Comparison of ENCODE assay signal across 7 mouse cellular contexts in genomic region chr16:91378431-91378986, GRCm38 (mm10). TPM values are rescaled to one million over a fixed set of nuclear protein-coding genes. Genes with fewer than 3 reads are reported as not detected.
DNase-seq lines count a peak whose midpoint lies in the region; ATAC-seq lines count a peak whose summit lies in the region.

No protein-coding gene starts in this region.

- H3K4me1 ChIP-seq in kidney, embryonic 14.5 days (ENCODE audit: control insufficient read depth, insufficient read depth, low read length) = peaks cover 27% of the 10 kb centered on the region
- H3K4me1 ChIP-seq in brown adipose tissue, adult 24 weeks (ENCODE audit: control insufficient read depth, insufficient read depth, insufficient read length, low read length) = peaks cover 46% of the 10 kb centered on the region
- H3K4me1 ChIP-seq in embryonic facial prominence, embryonic 14.5 days (ENCODE audit: control insufficient read depth, insufficient read depth, low read length) = peaks cover 20% of the 10 kb centered on the region
- peaks cover 85% of the 10 kb centered on the region for H3K4me1 ChIP-seq in liver, embryonic 13.5 days (replicated peaks)

- WGBS in kidney, embryonic 14.5 days = 30% methylated on average over 17 of the region's 17 CpGs
- 33% methylated on average over 17 of the region's 17 CpGs for WGBS in embryonic facial prominence, embryonic 14.5 days
- WGBS in liver, embryonic 13.5 days (ENCODE audit: insufficient replicate concordance) = 73% methylated on average over 17 of the region's 17 CpGs

- H3K4me3 ChIP-seq in kidney, embryonic 14.5 days (ENCODE audit: low read length) = no peak overlapping the region; the same call in 1 of the 2 replicates
- peak overlapping the region; percentile 44 for H3K4me3 ChIP-seq in brown adipose tissue, adult 24 weeks (ENCODE audit: insufficient read depth, low read depth, low read length)
- H3K4me3 ChIP-seq in embryonic facial prominence, embryonic 14.5 days (ENCODE audit: low read depth, low read length) = no peak overlapping the region
- H3K4me3 ChIP-seq in liver, embryonic 13.5 days (replicated peaks) = no peak overlapping the region

- ATAC-seq in kidney, embryonic 14.5 days (ENCODE audit: low FRiP score, low TSS enrichment) = no peak
- ATAC-seq in embryonic facial prominence, embryonic 14.5 days (ENCODE audit: low read depth) = no peak
- no peak for ATAC-seq in liver, embryonic 13.5 days (ENCODE audit: low read depth)

- peak overlapping the region; percentile 18 for H3K4me2 ChIP-seq in kidney, embryonic 14.5 days (replicated peaks; ENCODE audit: low read depth, low read length)
- peak overlapping the region; percentile 31 for H3K4me2 ChIP-seq in embryonic facial prominence, embryonic 14.5 days (ENCODE audit: low read depth, low read length)
- H3K4me2 ChIP-seq in liver, embryonic 13.5 days = 0 out of 2 replicates have a peak overlapping the region, but pooled peaks have one; percentile 20

- H3K27ac ChIP-seq in kidney, embryonic 14.5 days (ENCODE audit: low read depth, low read length) = no peak overlapping the region
- H3K27ac ChIP-seq in brown adipose tissue, adult 24 weeks (replicated peaks; ENCODE audit: low read depth, low read length) = peak overlapping the region; percentile 93
- peak overlapping the region; percentile 69 for H3K27ac ChIP-seq in embryonic facial prominence, embryonic 14.5 days (replicated peaks; ENCODE audit: low read depth, low read length)
- peak overlapping the region; percentile 21 for H3K27ac ChIP-seq in liver, embryonic 13.5 days

- no peak overlapping the region for H3K9ac ChIP-seq in kidney, embryonic 14.5 days (ENCODE audit: low read depth, low read length)
- H3K9ac ChIP-seq in embryonic facial prominence, embryonic 14.5 days (ENCODE audit: low read depth, low read length) = 0 out of 2 replicates have a peak overlapping the region, but pooled peaks have one; percentile 20
- H3K9ac ChIP-seq in liver, embryonic 13.5 days = no peak overlapping the region

- no peaks in the 10 kb centered on the region; the same call in 1 of the 2 replicates for H3K36me3 ChIP-seq in kidney, embryonic 14.5 days (ENCODE audit: control insufficient read depth, insufficient read depth, low read length)
- no peaks in the 10 kb centered on the region for H3K36me3 ChIP-seq in embryonic facial prominence, embryonic 14.5 days (ENCODE audit: control insufficient read depth, insufficient read depth, low read length)
- peaks cover 55% of the 10 kb centered on the region for H3K36me3 ChIP-seq in liver, embryonic 13.5 days

- H3K27me3 ChIP-seq in kidney, embryonic 14.5 days (ENCODE audit: control insufficient read depth, insufficient read depth, low read length) = no peaks in the 10 kb centered on the region
- no peaks in the 10 kb centered on the region for H3K27me3 ChIP-seq in embryonic facial prominence, embryonic 14.5 days (replicated peaks; ENCODE audit: control insufficient read depth, insufficient read depth, low read length)
- H3K27me3 ChIP-seq in liver, embryonic 13.5 days = no peaks in the 10 kb centered on the region

- no peaks in the 10 kb centered on the region for H3K9me3 ChIP-seq in kidney, embryonic 14.5 days (ENCODE audit: control insufficient read depth, low read length)
- no peaks in the 10 kb centered on the region for H3K9me3 ChIP-seq in embryonic facial prominence, embryonic 14.5 days (ENCODE audit: control insufficient read depth, low read length)
- no peaks in the 10 kb centered on the region for H3K9me3 ChIP-seq in liver, embryonic 13.5 days (replicated peaks)

- DNase-seq in kidney, adult 8-10 months = no peak
- DNase-seq in embryonic facial prominence, embryonic 14.5 days (ENCODE audit: low spot score) = peak; percentile 69
- DNase-seq in liver, embryonic 13.5 days = no peak
- no peak for DNase-seq in frontal cortex, postnatal 10 days (ENCODE audit: low spot score in 2 of 2)
- no peak for DNase-seq in ovary, postnatal 14 days (ENCODE audit: low spot score)

RNA-seq across cellular contexts. Expression of gene Ifnar2, which starts 5.9 kb away (rescaled TPM):
- 43.7 and 47.2 TPM in 2 replicates for polyA plus RNA-seq in kidney, embryonic 14.5 days (2014; fragmentation: Nextera tagmentation; extraction: Ambion mirVana)
- 147 and 149 TPM in 2 replicates for polyA plus RNA-seq in brown adipose tissue, adult 24 weeks (2012; ENCODE audit: insufficient read depth, insufficient read length, missing spikeins)
- polyA plus RNA-seq in embryonic facial prominence, embryonic 14.5 days (2014; fragmentation: Nextera tagmentation; extraction: Ambion mirVana) = 62.7 and 67.7 TPM in 2 replicates
- polyA plus RNA-seq in liver, embryonic 13.5 days (2015; fragmentation: Nextera tagmentation; extraction: Ambion mirVana) = 67.4 and 74.0 TPM in 2 replicates

RNA-seq across cellular contexts. Expression of gene Gm21970, which starts 13.0 kb away (rescaled TPM):
- polyA plus RNA-seq in kidney, embryonic 14.5 days (2014; fragmentation: Nextera tagmentation; extraction: Ambion mirVana) = not detected in 2 replicates
- polyA plus RNA-seq in brown adipose tissue, adult 24 weeks (2012; ENCODE audit: insufficient read depth, insufficient read length, missing spikeins) = 13.8 TPM in 1 of 2 replicates, not detected in the other
- polyA plus RNA-seq in embryonic facial prominence, embryonic 14.5 days (2014; fragmentation: Nextera tagmentation; extraction: Ambion mirVana) = not detected in 2 replicates
- not detected in 2 replicates for polyA plus RNA-seq in liver, embryonic 13.5 days (2015; fragmentation: Nextera tagmentation; extraction: Ambion mirVana)

RNA-seq across cellular contexts. Expression of gene Il10rb, which starts 27.5 kb away (rescaled TPM):
- 17.4 and 21.3 TPM in 2 replicates for polyA plus RNA-seq in kidney, embryonic 14.5 days (2014; fragmentation: Nextera tagmentation; extraction: Ambion mirVana)
- 29.5 and 44.8 TPM in 2 replicates for polyA plus RNA-seq in brown adipose tissue, adult 24 weeks (2012; ENCODE audit: insufficient read depth, insufficient read length, missing spikeins)
- polyA plus RNA-seq in embryonic facial prominence, embryonic 14.5 days (2014; fragmentation: Nextera tagmentation; extraction: Ambion mirVana) = 32.6 and 33.2 TPM in 2 replicates
- polyA plus RNA-seq in liver, embryonic 13.5 days (2015; fragmentation: Nextera tagmentation; extraction: Ambion mirVana) = 25.0 and 28.1 TPM in 2 replicates
